Mouse (Mus musculus) gastrocnemius, postnatal 25 days (tissue): ENCODE results near the gene 8030474K03Rik. TPM values are rescaled to one million over a fixed set of nuclear protein-coding genes. Genes with fewer than 3 reads are reported as not detected.
A peak's percentile ranks its signal among the peaks of the same experiment; 100 is the strongest.
"Not testable (repeated sequence)": the region's sequence is repeated elsewhere in the genome, so short reads cannot be mapped to it uniquely, and the experiment has no call there.

Source experiments
- DNase-seq: peaks from one replicate; pipeline ENCODE4 v3.0.0; 2022
- long read RNA-seq, 2 experiments: library from polyadenylated mRNA; stranded (forward); transcript quantifications; one replicate each; pipeline ENCODE4 v2.0.0; 2021
- total RNA-seq, 2 experiments: library from RNA; stranded (reverse); gene quantifications; 1 replicate in 1 of 2; 2 replicates in 1 of 2; pipeline ENCODE4 v1.2.3; 2021

The 8030474K03Rik gene
- total RNA-seq: not detected
- long read RNA-seq, experiment 1: 0 reads
- long read RNA-seq, experiment 2: 0 reads

DNA sequence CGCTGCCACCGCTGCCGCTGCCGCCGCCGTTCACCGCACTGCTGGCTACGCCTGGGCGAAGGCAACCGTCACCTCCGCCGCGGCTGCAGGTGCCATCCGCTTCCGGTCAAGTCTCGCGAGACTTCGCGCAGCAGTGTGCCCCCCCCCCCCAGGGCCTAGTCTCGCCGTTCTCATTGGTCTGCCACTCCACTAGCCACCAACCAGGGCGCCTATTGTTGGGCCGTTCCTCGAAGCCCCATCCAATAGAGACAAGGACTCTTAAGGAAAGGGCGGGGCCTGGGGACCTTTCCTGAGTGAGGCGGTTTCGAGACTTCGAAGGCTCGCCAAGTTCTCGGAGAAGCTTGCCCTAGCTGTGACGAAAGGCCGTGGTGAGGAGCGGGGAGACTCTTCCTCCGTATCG, at the start of gene 8030474K03Rik, which contains the start of gene Gm4779:
TSS of gene 8030474K03Rik (plus strand) at position 315 of the 400 bp plus-strand sequence.
TSS of gene Gm4779 (minus strand) at position 82 of the 400 bp plus-strand sequence.
- DNase-seq: no peak

DNA sequence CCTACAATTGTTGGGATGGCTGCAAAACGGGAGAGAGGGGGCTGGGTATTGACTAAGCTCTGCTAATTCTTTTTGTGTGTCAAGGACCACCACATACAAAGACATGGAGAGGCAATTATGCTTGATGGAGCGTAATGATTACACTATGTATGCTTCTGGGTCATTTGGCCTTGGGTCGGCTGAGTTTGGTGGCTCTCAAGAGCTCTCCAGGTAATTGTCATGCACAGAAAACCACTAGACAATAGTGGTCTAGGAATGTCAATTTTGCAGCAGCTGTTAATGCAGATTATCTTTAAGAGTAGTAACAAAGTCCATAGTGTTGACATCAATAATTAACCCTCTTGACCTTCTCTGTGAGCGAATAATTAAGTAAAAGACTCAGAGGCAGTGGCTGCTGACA, 44.3 kb upstream of the 8030474K03Rik start:
- no peak for DNase-seq

DNA sequence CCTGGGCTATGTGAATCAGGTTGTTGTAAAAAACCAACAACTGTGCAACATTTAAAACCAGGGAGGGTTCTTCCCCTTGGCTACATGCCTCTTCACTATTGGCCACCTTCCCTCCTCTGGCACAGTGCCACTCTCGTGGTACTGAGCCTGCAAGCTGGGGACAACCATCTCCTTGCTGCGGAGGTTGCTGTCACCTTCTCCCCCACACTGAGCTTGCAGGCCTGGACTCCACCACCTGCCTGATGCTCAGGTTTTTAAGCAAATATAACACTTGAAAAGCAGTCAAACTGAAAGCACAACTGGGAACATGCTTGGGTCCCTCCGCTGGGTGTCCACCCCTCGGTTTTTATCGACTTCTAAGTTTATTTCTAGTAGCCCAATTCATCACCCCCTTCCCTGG, 40.0 kb upstream of the 8030474K03Rik start:
- no peak for DNase-seq

DNA sequence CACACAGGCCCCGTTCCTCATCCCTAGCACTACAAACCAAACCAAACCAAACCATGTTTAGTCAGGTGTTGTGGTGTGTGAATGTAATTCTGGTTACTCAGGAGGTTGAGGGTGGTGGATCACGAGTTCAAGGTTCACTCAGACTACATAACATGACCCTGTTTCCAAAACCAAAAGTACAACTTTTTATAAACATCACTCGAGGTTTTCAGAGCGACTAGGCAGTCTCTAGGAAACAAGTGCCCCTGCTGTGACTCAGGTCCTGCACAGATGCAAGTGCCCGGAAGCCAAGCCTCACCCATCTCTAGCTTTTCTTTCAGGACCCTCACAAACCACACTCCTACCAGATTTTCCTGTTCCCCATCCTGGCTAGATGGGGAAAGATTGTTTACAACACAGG, 29.8 kb upstream of the 8030474K03Rik start:
- DNase-seq: no peak

DNA sequence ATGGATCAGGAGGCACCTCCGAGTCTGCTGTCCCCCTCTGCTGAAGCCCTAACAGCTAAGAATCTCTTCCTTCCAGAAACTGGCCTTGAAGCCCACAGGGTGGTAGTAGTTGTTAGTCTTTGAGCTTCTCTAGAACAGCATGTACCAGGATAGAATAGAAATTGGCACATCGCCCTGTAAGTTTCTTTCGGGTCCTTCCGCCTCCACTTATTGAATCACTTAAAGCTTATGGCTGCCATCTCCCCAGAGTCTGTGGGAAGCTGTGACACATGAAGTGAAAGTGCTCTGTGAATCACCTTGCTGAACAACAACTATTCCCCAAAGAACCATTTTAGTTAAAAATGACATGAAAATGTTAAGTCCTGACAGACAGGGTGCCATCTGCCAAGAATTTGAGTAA, 29.3 kb upstream of the 8030474K03Rik start:
- DNase-seq: no peak

DNA sequence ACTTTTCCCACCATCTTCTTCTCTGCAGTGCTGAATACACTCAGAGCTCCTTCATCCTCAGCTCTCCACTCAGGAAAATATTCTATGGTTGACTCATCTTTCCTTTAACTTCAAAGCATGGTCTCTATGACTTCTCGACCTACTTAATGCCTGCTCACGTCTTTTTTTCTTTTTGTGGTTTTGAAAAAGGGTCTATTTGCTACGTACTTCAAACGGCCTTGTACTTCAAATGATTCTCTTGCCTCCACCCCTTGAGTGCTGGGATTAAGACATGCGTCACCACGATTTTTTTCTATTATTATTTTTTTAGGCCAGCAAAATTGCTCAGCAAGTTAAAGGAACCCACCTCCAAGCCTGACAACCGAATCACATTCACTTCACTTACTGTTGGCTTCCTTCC, 27.2 kb upstream of the 8030474K03Rik start:
- no peak for DNase-seq

DNA sequence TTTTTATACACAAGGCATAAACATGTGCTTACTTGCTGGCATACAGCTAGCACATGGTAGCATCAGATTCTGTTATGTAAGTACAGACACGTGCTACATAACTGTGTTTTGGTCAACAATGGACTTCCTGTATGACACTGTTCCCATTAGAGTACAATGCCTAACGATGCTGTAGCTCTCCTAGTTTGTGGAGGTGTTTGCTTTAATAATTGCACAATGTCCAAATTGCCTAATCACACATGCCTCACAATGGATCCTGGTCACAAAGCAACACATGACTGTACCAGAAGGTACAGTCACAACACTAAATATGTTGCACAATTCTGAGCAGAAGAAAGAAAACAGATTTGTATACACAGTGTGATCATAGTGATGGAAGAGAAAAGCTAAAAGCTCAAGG, 25.0 kb upstream of the 8030474K03Rik start:
- DNase-seq: no peak

DNA sequence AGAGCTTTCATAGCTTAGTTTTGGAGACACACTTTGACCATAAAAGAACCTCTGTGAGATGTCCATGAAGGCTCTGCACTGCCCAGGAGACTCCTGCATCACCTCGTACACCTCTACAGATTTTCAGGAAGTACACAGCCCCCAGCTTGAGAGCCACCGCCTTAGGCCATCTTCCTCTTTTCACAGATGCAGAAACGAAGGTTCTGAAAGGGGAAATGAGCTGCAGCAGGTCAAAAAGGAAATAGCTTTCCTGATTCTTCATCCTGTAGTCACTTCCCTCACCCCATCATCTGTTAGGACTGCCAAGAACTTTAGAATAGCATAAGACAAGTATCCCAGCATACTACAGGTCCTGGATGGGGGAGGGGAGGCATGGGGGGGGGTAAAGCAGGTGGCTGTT, 24.1 kb upstream of the 8030474K03Rik start:
- DNase-seq: no peak

DNA sequence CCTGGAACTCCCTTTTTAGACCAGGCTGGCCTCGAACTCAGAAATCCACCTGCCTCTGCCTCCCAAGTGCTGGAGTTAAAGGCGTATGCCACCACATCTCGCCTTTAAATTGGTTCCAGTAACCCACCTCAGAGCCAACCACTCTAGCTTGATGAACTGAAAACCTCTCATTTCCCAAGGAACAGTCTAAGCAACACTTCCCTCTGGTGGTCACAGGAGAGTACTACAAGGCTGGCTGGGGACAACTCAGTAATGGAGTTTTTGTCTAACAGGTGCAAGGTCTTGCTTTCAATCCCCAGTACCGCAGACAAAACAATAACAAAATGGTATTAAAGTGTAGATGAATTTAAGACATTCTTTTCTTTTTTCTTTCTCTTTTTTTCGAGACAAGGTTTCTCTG, 22.4 kb upstream of the 8030474K03Rik start:
- DNase-seq: no peak

DNA sequence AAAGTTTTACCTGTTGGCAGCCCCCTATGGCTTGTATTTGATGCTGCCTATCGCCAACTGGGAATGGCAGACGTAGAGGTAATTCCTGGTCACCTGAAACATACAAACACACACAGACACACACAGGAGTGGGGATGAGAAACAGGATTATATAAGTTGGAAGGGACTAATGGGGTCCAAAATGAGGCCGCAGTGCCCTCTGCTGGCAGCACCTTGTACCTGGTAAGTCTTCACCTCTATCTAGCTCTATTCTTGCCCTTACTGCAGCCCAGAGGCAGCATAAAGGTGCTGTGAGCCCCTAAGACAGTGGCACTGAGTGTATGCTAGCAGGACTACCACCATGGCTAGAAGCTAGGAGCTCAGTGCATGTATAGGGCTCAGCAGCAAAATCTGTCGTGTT, 2.9 kb upstream of the 8030474K03Rik start:
- peak; percentile 13 for DNase-seq

DNA sequence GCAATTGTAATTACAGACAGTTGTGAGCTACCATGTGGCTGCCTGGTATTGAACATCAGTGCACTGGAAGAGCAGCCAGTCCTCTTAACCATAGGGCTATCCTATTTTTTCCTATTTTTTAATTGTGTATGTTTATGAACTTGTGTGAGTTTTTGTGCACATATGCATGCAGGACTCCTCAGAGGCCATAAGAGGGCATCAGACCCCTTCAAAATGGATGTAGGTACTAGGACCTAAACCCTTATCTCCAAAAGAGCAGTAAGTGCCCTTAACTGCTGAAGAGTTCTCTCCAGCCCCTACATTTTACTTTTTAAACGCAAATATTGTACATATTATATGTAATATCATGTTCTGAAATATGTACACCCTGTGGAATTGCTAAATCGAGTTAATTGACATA, 11.1 kb downstream of the 8030474K03Rik start:
- DNase-seq: no peak

DNA sequence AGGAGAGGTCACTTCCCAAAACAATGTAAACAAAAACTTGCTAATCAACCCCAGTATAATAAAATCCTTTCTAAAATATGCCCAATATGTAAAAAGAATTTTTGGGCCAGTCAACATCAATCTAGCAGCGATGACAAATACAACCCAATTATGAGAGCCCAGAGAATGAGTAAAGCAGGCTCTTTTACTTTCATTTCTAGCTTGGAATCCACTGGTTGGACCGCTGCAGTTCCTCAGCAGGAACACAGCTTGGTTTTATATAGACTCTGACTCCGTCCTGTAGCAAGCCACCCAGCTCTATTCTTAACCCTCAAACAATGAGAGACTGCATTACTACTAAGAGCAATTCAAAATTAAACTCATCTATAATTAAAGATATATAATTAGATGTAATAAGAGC, 17.3 kb downstream of the 8030474K03Rik start:
- no peak for DNase-seq

DNA sequence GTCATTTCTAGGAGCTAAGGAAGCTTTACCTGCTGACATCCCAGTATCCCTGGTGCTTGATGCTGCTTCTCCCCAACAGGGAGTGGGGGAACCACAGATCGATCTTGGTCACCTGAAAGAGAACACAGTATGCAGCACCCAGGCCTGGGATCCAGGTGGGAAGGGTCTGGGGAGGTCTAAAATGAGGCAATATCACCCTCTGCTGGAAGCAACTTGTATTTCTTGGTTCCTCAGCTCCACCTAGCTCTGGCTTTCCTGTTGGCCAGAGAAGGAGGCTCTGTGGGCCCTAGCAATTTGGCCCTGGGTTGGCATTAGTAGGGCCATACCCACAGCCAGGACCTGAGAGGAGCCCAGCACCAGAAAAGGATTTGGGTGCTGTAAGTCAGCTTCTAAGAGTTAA, 24.7 kb downstream of the 8030474K03Rik start:
- DNase-seq: no peak

DNA sequence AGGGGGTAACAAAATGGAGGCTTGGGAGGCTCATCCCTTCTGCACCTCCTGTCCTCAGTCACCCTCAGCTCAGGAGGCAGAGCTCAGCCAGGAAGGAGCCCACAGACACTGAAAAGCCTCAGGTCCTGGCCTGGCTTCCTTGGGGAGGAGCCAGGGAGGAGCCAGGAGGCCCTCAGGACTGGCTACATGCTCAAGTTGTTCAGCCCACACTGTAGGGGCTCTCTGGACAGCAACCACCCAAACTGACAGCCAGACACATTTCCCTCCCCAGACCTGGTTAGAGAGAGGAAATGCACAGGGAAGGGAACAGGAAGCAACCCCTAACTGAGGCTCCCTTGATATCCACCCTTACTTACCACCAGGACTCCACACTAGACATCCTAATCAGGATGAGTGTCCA, 25.5 kb downstream of the 8030474K03Rik start:
- not testable (repeated sequence) for DNase-seq

DNA sequence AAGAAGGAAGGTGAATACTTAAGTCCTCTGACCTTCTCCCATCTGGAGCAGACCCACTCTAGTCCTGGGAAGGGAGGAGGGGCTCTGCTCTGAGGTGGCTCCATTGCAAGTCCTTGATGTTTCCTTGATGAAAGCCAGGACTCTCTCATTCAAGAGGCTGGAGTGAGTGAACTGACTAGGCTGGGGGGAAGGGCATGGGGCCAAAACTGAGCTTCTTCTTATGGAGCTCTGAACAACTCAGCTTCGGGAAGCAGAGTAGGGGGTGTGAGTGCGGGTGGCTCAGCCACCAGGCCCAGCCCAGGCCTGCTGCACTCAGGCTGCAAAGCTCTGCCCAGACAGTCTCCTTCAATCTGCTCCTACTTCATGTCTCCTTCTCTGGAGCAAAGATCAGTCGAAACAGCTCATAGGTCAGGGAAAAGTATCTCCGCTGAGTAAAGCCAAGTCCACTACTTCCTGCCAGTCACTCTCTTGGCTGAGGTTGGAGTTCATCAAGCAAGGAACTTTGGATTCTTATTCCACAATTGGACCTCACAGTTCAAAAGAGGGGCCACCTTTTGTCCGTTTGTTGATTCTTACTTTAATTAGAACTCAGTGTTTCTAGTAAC, 52.8 kb downstream of the 8030474K03Rik start:
- DNase-seq: no peak

Other genes starting within 250 kb of the 8030474K03Rik start
- 10 to 100 TPM; 56.9 to 62.1 TPM for gene Ogt, start 154.6 kb upstream of the 8030474K03Rik start, total RNA-seq
- gene Cxcr3, start 60.4 kb upstream of the 8030474K03Rik start, total RNA-seq: under 1 TPM in 1 of 2 experiments, not detected in 1; 0.16 TPM
- not detected for gene Gm4779, start 233 bp upstream of the 8030474K03Rik start, total RNA-seq
- 1 to 10 TPM; 2.0 to 3.6 TPM for gene Nhsl2, start 54.7 kb downstream of the 8030474K03Rik start, total RNA-seq